Mouse (Mus musculus): ENCODE results near the gene Pip4k2c. TPM values are rescaled to one million over a fixed set of nuclear protein-coding genes. Genes with fewer than 3 reads are reported as not detected.
A peak's percentile ranks its signal among the peaks of the same experiment; 100 is the strongest.

Pip4k2c gene
- polyA plus RNA-seq, 1 experiment from 2014 or later, result 21.0 TPM

- 74% methylated on average over 11 of the region's 11 CpGs for WGBS
- no peak overlapping the region for H3K4me2 ChIP-seq
- no peak overlapping the region for H3K9ac ChIP-seq
- no peaks in the 10 kb centered on the region for H3K27me3 ChIP-seq (ENCODE audit: insufficient read depth, low read length)
- DNase-seq (no peak), ATAC-seq (ENCODE audit: insufficient read depth) (no peak)
- H3K4me1 ChIP-seq (ENCODE audit: insufficient read depth), result peaks cover 2% of the 10 kb centered on the region; the same call in 1 of the 2 replicates
- no peaks in the 10 kb centered on the region for H3K9me3 ChIP-seq (ENCODE audit: low read depth, low read length)
- no peak overlapping the region for H3K4me3 ChIP-seq (ENCODE audit: low read depth, low read length)
- no peak overlapping the region for H3K27ac ChIP-seq (ENCODE audit: low read depth)
- TF ChIP-seq CTCF (IDR thresholded peaks at IDR 0.05; ENCODE audit: low read depth), result no peak
- H3K36me3 ChIP-seq (ENCODE audit: insufficient read depth), result peaks cover 43% of the 10 kb centered on the region
These were observed 11.9 kb downstream of the Pip4k2c start for GRCm38 (mm10) chr10:127199474-127199873.

- Histone ChIP-seq H3K4me1 (ENCODE audit: insufficient read depth) (peaks cover 6% of the 10 kb centered on the region; the same call in 1 of the 2 replicates), H3K4me2 (no peak overlapping the region), H3K36me3 (ENCODE audit: insufficient read depth) (peaks cover 41% of the 10 kb centered on the region), H3K9ac (no peak overlapping the region), H3K27ac (ENCODE audit: low read depth) (no peak overlapping the region), H3K4me3 (ENCODE audit: low read depth, low read length) (no peak overlapping the region), H3K9me3 (ENCODE audit: low read depth, low read length) (no peaks in the 10 kb centered on the region), H3K27me3 (ENCODE audit: insufficient read depth, low read length) (no peaks in the 10 kb centered on the region)
- ATAC-seq (ENCODE audit: insufficient read depth), result no peak
- DNase-seq, result no peak
- TF ChIP-seq CTCF (IDR thresholded peaks at IDR 0.05; ENCODE audit: low read depth), result no peak
- WGBS, result 64% methylated on average over 5 of the region's 5 CpGs
These were observed 12.3 kb downstream of the Pip4k2c start for GRCm38 (mm10) chr10:127199068-127199467.

DNA sequence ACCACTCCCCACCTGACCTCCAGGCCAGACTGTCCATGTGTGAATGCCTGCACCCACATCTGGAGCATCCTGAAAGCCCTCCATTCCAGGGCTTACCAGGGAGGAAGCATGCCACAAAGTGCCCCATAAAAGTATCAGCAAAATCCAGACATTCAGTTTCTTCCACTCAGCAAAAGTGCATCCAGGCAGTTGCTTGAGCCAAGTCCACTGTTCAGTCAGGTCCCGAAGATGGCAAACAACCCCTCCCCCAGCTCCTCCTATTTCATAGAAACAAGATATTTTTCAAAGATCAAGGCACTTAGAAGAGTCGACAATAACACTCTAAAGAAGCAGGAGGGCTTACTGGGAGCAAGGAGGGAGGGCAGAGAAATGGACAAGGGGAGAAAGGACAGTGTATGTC is 12.9 kb downstream of the Pip4k2c start:
- Histone ChIP-seq H3K9ac (no peak overlapping the region), H3K4me2 (no peak overlapping the region), H3K4me3 (ENCODE audit: low read depth, low read length) (no peak overlapping the region), H3K27ac (ENCODE audit: low read depth) (no peak overlapping the region), H3K9me3 (ENCODE audit: low read depth, low read length) (no peaks in the 10 kb centered on the region), H3K36me3 (ENCODE audit: insufficient read depth) (peaks cover 36% of the 10 kb centered on the region), H3K4me1 (ENCODE audit: insufficient read depth) (peaks cover 6% of the 10 kb centered on the region; the same call in 1 of the 2 replicates), H3K27me3 (ENCODE audit: insufficient read depth, low read length) (no peaks in the 10 kb centered on the region)
- no peak for DNase-seq
- TF ChIP-seq CTCF (IDR thresholded peaks at IDR 0.05; ENCODE audit: low read depth), result no peak
- ATAC-seq (ENCODE audit: insufficient read depth), result no peak
- 35% methylated on average over 2 of the region's 2 CpGs for WGBS

DNA sequence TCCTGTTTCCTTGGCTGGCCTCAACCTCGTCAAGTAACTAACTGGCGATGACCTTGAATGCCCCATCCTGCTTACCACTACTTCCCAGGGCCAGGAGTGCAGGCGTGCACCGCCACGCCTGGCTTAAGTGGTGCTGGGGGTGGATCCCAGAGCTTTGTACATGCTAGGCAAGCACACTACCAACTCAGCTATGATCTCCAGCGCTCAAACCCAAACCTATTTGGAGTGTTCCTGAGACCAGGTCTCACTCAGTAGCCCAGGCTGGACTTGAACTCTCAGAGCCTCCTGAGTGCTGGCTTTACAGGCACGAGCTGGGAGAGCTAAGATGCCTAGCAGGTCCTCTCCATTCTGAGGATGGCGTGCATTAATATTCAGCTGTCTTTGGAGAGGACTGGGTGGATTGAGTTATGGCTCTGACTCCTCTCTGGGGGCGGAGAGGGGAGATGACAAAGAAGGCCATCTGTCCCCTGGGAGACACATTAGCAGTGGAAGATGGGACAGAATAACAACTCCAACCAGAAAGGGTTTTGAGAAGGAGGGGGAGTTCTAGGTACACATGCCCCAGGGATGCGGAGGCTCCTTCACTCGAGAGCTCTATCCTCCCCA is 13.8 kb downstream of the Pip4k2c start:
- Histone ChIP-seq H3K4me2 (no peak overlapping the region), H3K36me3 (ENCODE audit: insufficient read depth) (peaks cover 37% of the 10 kb centered on the region), H3K9ac (no peak overlapping the region), H3K27ac (ENCODE audit: low read depth) (no peak overlapping the region), H3K4me1 (ENCODE audit: insufficient read depth) (peaks cover 6% of the 10 kb centered on the region; the same call in 1 of the 2 replicates), H3K4me3 (ENCODE audit: low read depth, low read length) (no peak overlapping the region), H3K9me3 (ENCODE audit: low read depth, low read length) (no peaks in the 10 kb centered on the region), H3K27me3 (ENCODE audit: insufficient read depth, low read length) (no peaks in the 10 kb centered on the region)
- TF ChIP-seq CTCF (IDR thresholded peaks at IDR 0.05; ENCODE audit: low read depth), result no peak
- no peak for DNase-seq
- ATAC-seq (ENCODE audit: insufficient read depth), result no peak
- WGBS, result 85% methylated on average over 11 of the region's 11 CpGs

- H3K9ac ChIP-seq, result no peak overlapping the region
- no peak for DNase-seq
- H3K4me3 ChIP-seq (ENCODE audit: low read depth, low read length), result no peak overlapping the region
- peak overlapping the region; percentile 43; the same call in 1 of the 2 replicates for H3K27ac ChIP-seq (ENCODE audit: low read depth)
- WGBS, result 86% methylated on average over 8 of the region's 8 CpGs
- peaks cover 36% of the 10 kb centered on the region for H3K36me3 ChIP-seq (ENCODE audit: insufficient read depth)
- no peaks in the 10 kb centered on the region for H3K9me3 ChIP-seq (ENCODE audit: low read depth, low read length)
- peaks cover 6% of the 10 kb centered on the region; the same call in 1 of the 2 replicates for H3K4me1 ChIP-seq (ENCODE audit: insufficient read depth)
- TF ChIP-seq CTCF (IDR thresholded peaks at IDR 0.05; ENCODE audit: low read depth), result no peak
- no peak for ATAC-seq (ENCODE audit: insufficient read depth)
- H3K4me2 ChIP-seq, result no peak overlapping the region
- no peaks in the 10 kb centered on the region for H3K27me3 ChIP-seq (ENCODE audit: insufficient read depth, low read length)
These were observed 14.3 kb downstream of the Pip4k2c start for GRCm38 (mm10) chr10:127197104-127197503.

- DNase-seq (peak; percentile 83), ATAC-seq (ENCODE audit: insufficient read depth) (peak; percentile 82)
- no peaks in the 10 kb centered on the region for H3K9me3 ChIP-seq (ENCODE audit: low read depth, low read length)
- peak overlapping the region; percentile 96 for H3K27ac ChIP-seq (ENCODE audit: low read depth)
- peaks cover 36% of the 10 kb centered on the region for H3K36me3 ChIP-seq (ENCODE audit: insufficient read depth)
- H3K4me2 ChIP-seq, result peak overlapping the region; percentile 80
- H3K4me1 ChIP-seq (ENCODE audit: insufficient read depth), result peaks cover 6% of the 10 kb centered on the region; the same call in 1 of the 2 replicates
- H3K9ac ChIP-seq, result peak overlapping the region; percentile 92
- H3K27me3 ChIP-seq (ENCODE audit: insufficient read depth, low read length), result no peaks in the 10 kb centered on the region
- 4% methylated on average over 5 of the region's 5 CpGs for WGBS
- no peak for TF ChIP-seq CTCF (IDR thresholded peaks at IDR 0.05; ENCODE audit: low read depth)
- peak overlapping the region; percentile 87 for H3K4me3 ChIP-seq (ENCODE audit: low read depth, low read length)
These were observed 15.0 kb downstream of the Pip4k2c start for GRCm38 (mm10) chr10:127196392-127196791.

DNA sequence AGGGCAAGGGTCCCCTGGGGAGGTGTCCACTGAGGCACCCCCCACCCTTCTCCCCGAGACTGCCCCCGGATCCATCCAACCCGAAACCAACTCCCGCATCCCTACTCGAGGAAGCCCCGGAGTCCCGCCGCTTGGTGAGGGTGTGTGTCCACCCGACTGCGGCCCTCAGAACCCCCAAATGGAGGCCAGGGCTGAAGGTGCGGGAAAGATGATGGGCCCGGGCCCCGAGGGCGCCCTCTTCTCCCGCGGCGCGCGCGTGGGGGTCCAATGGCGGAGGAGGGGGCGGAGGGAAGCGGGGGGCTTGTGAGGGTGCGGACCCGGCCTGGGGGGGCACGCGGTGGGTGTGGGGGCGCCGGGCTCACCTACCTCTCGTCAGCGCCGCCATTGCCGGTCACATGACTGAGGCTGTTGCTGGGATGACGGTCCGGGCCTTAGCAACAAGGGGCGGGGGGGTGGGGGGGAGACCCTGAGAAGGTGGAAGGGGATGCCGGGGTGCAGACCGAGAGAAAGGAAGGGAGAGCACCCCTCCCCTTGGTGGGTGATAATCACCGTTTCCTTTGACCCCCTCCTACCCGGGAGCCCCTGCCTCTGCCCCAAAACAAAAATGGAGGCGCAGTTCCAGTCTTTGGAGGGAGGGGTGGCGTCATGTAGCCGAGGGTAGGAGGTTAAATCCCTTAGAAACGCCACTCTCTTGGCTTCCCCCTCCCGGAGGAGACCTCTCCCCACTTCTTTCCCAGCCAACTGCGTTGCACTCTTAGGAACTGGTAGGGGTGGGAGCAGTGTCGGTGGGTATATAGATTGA is 15.9 kb downstream of the Pip4k2c start, which contains the start of gene Dtx3:
Gene Dtx3, minus strand, starts transcription at position 401 of the 802 bp plus-strand sequence.
- H3K9ac ChIP-seq, result peak within 1 kb of the TSS; percentile 92
- peak; percentile 57 for DNase-seq
- H3K27me3 ChIP-seq (ENCODE audit: insufficient read depth, low read length), result no peaks in the 10 kb centered on the region
- peak within 1 kb of the TSS; percentile 80 for H3K4me2 ChIP-seq
- TF ChIP-seq CTCF (IDR thresholded peaks at IDR 0.05; ENCODE audit: low read depth), result no peak
- H3K9me3 ChIP-seq (ENCODE audit: low read depth, low read length), result no peaks in the 10 kb centered on the region
- H3K4me1 ChIP-seq (ENCODE audit: insufficient read depth), result peaks cover 12% of the 10 kb centered on the region
- WGBS, result under 1% methylated on average over 36 of the region's 47 CpGs
- H3K27ac ChIP-seq (ENCODE audit: low read depth), result peak within 1 kb of the TSS; percentile 96
- peaks cover 44% of the 10 kb centered on the region for H3K36me3 ChIP-seq (ENCODE audit: insufficient read depth)
- peak within 1 kb of the TSS; percentile 87 for H3K4me3 ChIP-seq (ENCODE audit: low read depth, low read length)
- ATAC-seq (ENCODE audit: insufficient read depth), result peak; percentile 51
